Mouse (Mus musculus): ENCODE measurements at regions not wholly inside any gene's neighbourhood (a gene's known extent, or its start where the extent isn't known, plus 50 kb on each side); places are given as distances from the start of the nearest gene placed in this dataset.
"Not testable (repeated sequence)": the region's sequence is repeated elsewhere in the genome, so short reads cannot be mapped to it uniquely, and the experiment has no call there.

GRCm38 (mm10) chr17:79977154-79977571 is 81.2 kb upstream of the Atl2 start:
- Histone ChIP-seq H3K4me3 (peak overlapping the region; percentile 11; the same call in 1 of the 2 replicates), H3K27ac (peak overlapping the region; percentile 92)
- TF ChIP-seq CTCF (IDR thresholded peaks at IDR 0.05) = no peak
- intact Hi-C loops (cut with DNase I) = loop anchor here (5.0 kb wide), 1 partner anchor 80 kb away; the partner anchor contains the start of gene Atl2
- peak; percentile 70 for DNase-seq

GRCm38 (mm10) chr17:79976518-79977100 is 80.7 kb upstream of the Atl2 start:
- Histone ChIP-seq H3K27ac (peak overlapping the region; percentile 92), H3K4me3 (no peak overlapping the region)
- no peak for DNase-seq
- no peak for TF ChIP-seq CTCF (IDR thresholded peaks at IDR 0.05)
- intact Hi-C loops (cut with DNase I) = loop anchor here (5.0 kb wide), 1 partner anchor 79 kb away; the partner anchor contains the start of gene Atl2

DNA sequence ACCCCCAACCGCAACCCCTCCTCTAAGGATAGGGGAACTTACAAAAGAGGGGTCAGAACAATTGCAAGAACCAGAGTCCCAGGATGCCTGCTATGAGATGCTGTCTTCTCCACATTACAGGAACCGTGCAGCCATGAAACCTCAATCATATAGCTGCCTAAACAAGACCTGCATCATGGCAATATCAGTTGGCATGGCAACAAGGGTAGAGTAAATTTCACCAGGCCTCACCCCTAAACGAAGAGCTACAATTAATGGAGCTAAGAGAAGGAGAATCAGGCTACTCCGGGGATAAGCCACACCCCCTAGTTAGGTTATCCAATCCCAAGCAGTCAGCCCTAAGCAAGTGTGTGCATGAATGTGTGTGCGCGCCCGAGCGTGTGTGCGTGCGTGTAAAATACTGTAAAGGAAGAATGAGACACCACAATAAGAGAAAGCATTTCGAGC is 80.1 kb upstream of the Atl2 start:
- TF ChIP-seq CTCF (IDR thresholded peaks at IDR 0.05) = no peak
- no peak for DNase-seq
- H3K4me3 ChIP-seq = no peak overlapping the region
- intact Hi-C loops (cut with DNase I) = loop anchor here (5.0 kb wide), 1 partner anchor 79 kb away; the partner anchor contains the start of gene Atl2
- H3K27ac ChIP-seq = peak overlapping the region; percentile 92

DNA sequence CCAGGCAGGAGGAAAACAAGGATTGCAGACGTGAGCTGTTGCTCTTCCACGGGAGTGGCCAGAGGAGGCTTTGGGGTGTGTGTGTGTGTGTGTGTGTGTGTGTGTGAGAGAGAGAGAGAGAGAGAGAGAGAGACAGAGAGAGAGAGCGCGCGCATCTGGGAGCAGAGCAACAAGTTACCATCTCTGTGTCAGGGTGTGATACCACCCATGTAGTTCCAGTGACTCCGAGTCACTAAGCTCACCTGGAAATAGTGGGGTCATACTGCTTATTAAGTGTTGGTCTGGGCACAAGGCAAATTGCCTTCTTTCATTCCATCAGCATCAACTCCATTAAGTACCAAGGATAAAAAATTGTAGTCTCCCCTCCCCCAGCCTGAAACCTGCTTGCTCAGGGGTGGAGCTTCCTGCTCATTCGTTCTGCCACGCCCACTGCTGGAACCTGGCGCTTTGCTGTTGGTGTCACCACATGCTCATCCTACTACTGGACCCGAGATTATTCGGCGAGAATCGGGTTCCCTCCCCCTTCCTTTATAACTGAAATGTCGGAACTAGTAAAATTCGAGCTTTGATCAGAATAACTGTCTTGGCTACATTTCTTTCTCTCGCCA is 79.3 kb upstream of the Atl2 start:
- not testable (repeated sequence) for DNase-seq

GRCm38 (mm10) chr17:79971721-79972336 is 75.9 kb upstream of the Atl2 start:
- intact Hi-C loops (cut with DNase I) = no loop called here
- no peak for TF ChIP-seq CTCF (IDR thresholded peaks at IDR 0.05)
- Histone ChIP-seq H3K27ac (no peak overlapping the region; the same call in 1 of the 2 replicates), H3K4me3 (no peak overlapping the region)
- DNase-seq = no peak

More for the DNA sequence above, 79.3 kb upstream of the Atl2 start:
- intact Hi-C loops (cut with DNase I) = loop anchor here (5.0 kb wide), 1 partner anchor 78 kb away; the partner anchor contains the start of gene Atl2
- not testable (repeated sequence) for H3K4me3 ChIP-seq, H3K27ac ChIP-seq

DNA sequence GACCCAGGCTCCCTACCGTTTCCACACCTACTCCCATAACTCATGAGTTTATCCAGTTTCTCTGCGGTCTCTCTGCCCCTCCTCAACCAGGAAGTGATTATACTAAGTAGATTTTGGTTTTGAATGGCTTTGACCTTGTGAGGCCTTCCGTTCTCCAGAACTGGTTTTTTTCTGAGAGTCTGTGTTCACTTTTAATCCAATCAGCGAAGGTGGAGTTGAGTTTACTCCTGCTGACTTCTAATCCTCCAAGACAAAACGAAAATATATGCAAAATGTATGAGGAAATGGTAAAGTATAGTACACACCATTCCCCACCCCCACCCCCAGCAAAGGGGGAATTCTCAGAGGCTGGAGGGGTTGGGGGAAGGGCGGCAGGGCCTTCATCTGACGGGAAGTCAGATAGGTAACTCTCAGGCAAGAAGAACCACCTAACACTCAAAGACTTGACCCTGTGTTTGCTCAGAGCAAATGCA is 73.6 kb upstream of the Atl2 start:
- no peak overlapping the region for H3K4me3 ChIP-seq
- no peak for TF ChIP-seq CTCF (IDR thresholded peaks at IDR 0.05)
- no peak for DNase-seq
- H3K27ac ChIP-seq = no peak overlapping the region
- intact Hi-C loops (cut with DNase I) = no loop called here

GRCm38 (mm10) chr17:79968819-79969218 is 72.9 kb upstream of the Atl2 start:
- TF ChIP-seq CTCF (IDR thresholded peaks at IDR 0.05) = no peak
- intact Hi-C loops (cut with DNase I) = no loop called here
- no peak for DNase-seq
- Histone ChIP-seq H3K4me3 (no peak overlapping the region), H3K27ac (no peak overlapping the region)

DNA sequence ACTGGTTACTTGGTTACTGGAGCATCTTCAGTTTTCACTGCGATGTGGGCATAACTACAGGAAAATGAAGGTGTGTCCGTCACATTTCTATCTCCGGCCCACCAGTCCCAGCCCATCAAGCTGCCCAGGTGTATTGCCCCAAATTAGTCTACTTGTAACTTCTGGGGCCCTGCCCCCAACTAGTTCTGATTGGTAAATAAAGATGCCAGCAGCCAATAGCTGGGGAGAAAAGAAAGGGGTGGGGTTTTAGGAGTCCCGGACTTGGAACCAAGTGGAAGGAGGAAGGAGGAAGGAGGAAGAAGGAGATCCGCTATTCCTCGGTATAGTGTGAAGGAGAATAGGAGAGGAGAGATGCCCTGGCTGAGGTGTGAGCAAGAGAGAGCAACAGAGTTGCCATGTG is 71.1 kb upstream of the Atl2 start:
- DNase-seq = no peak
- TF ChIP-seq CTCF (IDR thresholded peaks at IDR 0.05) = no peak
- intact Hi-C loops (cut with DNase I) = no loop called here
- no peak overlapping the region for H3K27ac ChIP-seq
- H3K4me3 ChIP-seq = no peak overlapping the region

GRCm38 (mm10) chr17:79965625-79966024 is 69.7 kb upstream of the Atl2 start:
- no peak for TF ChIP-seq CTCF (IDR thresholded peaks at IDR 0.05)
- no peak overlapping the region for H3K27ac ChIP-seq
- no peak overlapping the region for H3K4me3 ChIP-seq
- no peak for DNase-seq
- intact Hi-C loops (cut with DNase I) = no loop called here

DNA sequence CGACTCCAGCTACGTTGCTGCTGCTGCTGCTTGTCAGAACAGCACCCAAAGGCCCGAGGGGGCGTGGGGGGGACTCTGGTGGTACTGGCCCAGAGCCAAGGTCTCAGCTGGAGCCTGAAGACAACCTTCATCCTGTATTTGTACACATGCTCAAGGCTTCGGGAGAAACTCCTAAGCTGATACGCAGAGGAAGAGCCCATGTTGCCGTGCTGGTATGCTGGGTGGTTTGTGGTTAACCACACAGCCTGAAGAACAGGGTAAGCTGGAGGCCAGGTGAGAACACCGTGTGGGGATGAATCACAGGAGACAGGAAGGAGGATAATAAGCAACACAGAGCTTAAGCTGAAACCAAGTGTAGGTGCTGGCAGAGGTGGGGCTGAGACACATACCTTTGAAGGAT is 68.9 kb upstream of the Atl2 start:
- H3K27ac ChIP-seq = no peak overlapping the region
- intact Hi-C loops (cut with DNase I) = no loop called here
- TF ChIP-seq CTCF (IDR thresholded peaks at IDR 0.05) = no peak
- no peak overlapping the region for H3K4me3 ChIP-seq
- no peak for DNase-seq

DNA sequence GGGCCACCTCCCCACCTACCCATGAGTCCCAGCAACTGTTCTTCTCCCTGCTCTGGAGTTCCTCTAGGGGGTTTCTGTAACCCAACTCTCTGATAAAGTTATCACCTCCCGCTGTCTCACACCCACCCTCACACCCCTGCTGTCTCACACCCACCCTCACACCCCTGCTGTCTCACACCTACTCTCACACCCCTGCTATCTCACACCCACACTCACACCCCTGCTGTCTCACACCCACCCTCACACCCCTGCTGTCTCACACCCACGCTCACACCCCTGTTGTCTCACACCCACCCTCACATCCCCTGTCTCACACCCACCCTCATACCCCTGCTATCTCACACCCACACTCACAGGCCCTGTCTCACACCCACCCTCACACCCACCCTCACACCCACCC is 67.4 kb upstream of the Atl2 start:
- H3K4me3 ChIP-seq = no peak overlapping the region
- DNase-seq = no peak
- intact Hi-C loops (cut with DNase I) = no loop called here
- no peak for TF ChIP-seq CTCF (IDR thresholded peaks at IDR 0.05)
- no peak overlapping the region for H3K27ac ChIP-seq

DNA sequence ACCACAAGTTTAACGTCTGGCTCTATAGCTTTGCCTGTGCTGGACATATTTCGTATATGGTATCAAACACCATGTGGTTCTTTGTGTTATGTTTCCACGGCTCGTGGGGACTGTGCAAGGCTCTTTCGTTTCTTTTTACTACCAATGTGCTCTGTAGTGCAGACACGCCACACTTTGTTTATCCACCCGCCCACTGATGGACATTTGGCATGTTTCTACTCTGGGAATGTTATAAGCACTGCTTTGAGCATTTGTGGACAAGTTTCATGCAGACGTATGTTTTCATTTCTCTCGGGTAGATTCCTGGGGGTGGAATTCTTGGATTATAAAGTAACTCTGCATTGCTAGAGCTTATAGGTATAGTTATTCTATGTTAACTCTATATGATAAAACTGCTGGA is 65.5 kb upstream of the Atl2 start:
- Histone ChIP-seq H3K4me3 (no peak overlapping the region), H3K27ac (no peak overlapping the region)
- no peak for TF ChIP-seq CTCF (IDR thresholded peaks at IDR 0.05)
- no peak for DNase-seq
- intact Hi-C loops (cut with DNase I) = no loop called here

DNA sequence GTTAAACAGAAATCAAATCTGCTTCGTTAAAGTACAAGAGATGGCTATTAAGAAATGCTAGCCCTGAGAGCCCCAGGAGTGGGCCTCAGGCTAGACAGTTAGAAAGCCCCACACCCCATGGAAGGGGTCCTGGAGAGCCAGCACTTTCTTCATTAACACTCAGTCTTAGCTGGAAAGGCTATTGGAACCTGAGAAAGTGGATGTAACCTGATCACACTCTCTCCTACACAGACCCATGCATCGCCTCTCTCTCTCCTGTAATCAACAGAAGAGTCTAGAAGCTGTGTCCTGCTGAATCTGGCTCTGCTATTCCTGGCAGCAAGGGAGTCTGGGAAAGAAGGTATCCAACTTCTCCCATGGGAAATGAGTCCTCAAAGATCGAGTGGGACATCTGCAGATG is 64.8 kb upstream of the Atl2 start:
- intact Hi-C loops (cut with DNase I) = no loop called here

More for the DNA sequence above, 64.8 kb upstream of the Atl2 start:
- no peak for DNase-seq
- no peak overlapping the region for H3K4me3 ChIP-seq
- peak overlapping the region; percentile 36; the same call in 1 of the 2 replicates for H3K27ac ChIP-seq
- TF ChIP-seq CTCF (IDR thresholded peaks at IDR 0.05) = no peak

Measured in gastrocnemius, adult 2 months (tissue).